Mouse (Mus musculus) limb, embryonic 10.5 days (tissue): ENCODE measurements at regions not wholly inside any gene's neighbourhood (a gene's known extent, or its start where the extent isn't known, plus 50 kb on each side); places are given as distances from the start of the nearest gene placed in this dataset.

Experiments
- DNase-seq: peaks from one replicate; pipeline ENCODE4 v3.0.0-alpha.2; 2017; ENCODE audit warnings: low spot score
- H3K27ac ChIP-seq: fragments of 300-500 bp; sonication (generic); 2 replicates; pipeline ENCODE4 v1.5.1; 2016; ENCODE audit warnings: mild to moderate bottlenecking
- H3K27me3 ChIP-seq: fragments of 300-500 bp; sonication (generic); 2 replicates; pipeline ENCODE4 v1.6.1; 2016; ENCODE audit warnings: low read depth, mild to moderate bottlenecking; ENCODE audit not compliant: poor library complexity, severe bottlenecking
- H3K36me3 ChIP-seq: fragments of 300-500 bp; sonication (generic); 2 replicates; pipeline ENCODE4 v1.6.1; 2016; ENCODE audit warnings: mild to moderate bottlenecking, moderate library complexity
- H3K4me1 ChIP-seq: fragments of 300-500 bp; sonication (generic); 2 replicates; pipeline ENCODE4 v1.6.1; 2016
- H3K4me3 ChIP-seq: fragments of 300-500 bp; sonication (generic); 2 replicates; pipeline ENCODE4 v1.5.1; 2016; ENCODE audit warnings: mild to moderate bottlenecking, moderate library complexity
- H3K9me3 ChIP-seq: fragments of 300-500 bp; sonication (generic); replicated peaks from 2 replicates; pipeline ENCODE4 v1.6.1; 2016; ENCODE audit warnings: mild to moderate bottlenecking
- WGBS: fragments of 180-500 bp; shearing (Covaris S2); methylation state at CpG from one replicate; pipeline ENCODE4 v1.1.7; 2016; 5-methylcytosine and 5-hydroxymethylcytosine counted together

DNA sequence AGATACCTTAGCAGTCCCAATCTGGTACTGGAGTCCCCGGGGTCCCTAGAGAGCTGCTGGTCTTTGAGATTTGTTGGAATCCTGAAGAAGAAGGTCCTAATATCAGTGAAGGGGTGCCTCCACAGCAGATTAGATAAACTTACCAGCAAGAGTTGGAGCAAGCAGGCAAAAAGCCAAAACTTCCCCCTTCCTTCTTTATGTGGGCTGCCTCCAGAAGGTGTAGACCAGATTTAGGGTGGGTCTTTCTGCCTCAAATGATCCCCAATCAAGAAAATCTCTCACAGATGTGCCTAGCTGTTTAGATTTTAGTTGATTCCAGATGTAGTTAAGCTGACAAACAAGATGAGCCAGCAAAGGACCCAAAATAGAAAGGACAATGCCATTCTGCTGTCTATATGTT is 90.1 kb upstream of the Hs6st1 start:
- no peaks in the 10 kb centered on the region for H3K9me3 ChIP-seq
- 87% methylated on average over 1 of the region's 1 CpGs for WGBS
- no peak for DNase-seq
- H3K4me3 ChIP-seq: no peak overlapping the region
- H3K27ac ChIP-seq: no peak overlapping the region
- no peaks in the 10 kb centered on the region for H3K27me3 ChIP-seq
- H3K4me1 ChIP-seq: peaks cover 20% of the 10 kb centered on the region
- no peaks in the 10 kb centered on the region for H3K36me3 ChIP-seq

DNA sequence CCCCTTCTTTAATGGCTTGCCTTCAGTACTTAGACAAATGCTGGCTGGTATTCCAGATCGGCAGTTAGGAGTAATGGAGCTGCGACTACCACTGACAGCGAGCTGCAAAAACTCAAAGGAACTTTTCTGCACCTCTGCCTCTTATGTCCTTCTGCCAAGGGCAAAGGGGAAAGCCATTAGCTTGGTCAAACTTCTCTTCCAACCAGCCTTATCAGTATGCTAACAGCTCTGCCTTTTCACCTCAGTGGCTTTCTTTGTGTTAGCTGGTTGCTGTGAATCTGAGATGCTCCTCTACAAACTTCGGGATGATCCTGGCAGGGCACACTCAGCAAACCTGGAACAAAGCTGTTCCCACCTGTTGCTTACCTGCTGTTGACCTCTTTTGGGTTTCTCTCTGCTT is 89.4 kb upstream of the Hs6st1 start:
- Histone ChIP-seq H3K4me3 (no peak overlapping the region), H3K36me3 (no peaks in the 10 kb centered on the region), H3K27ac (no peak overlapping the region), H3K9me3 (no peaks in the 10 kb centered on the region), H3K27me3 (no peaks in the 10 kb centered on the region), H3K4me1 (peaks cover 13% of the 10 kb centered on the region)
- DNase-seq: no peak
- 74% methylated on average over 4 of the region's 4 CpGs for WGBS

DNA sequence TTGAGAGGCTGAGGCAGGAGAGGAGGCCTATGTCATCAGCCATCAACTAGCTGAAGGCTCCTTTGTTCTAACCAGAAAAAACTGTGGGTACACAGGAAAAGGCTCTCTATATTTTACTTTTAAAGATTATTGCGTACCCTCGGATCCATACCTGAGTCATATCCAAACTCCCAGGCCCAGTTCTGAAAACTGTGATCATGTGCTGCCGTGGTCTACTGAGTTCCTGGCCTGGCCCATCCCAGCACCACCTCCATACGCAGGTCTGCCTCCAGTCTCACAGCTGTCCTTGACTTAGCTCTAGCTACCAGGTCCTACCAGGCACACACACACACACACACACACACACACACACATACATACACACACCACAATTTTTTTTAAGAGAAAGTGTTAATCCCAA is 87.0 kb upstream of the Hs6st1 start:
- H3K27ac ChIP-seq: no peak overlapping the region
- peaks cover 11% of the 10 kb centered on the region for H3K4me1 ChIP-seq
- no peaks in the 10 kb centered on the region for H3K9me3 ChIP-seq
- H3K4me3 ChIP-seq: no peak overlapping the region
- WGBS: 91% methylated on average over 4 of the region's 4 CpGs
- H3K27me3 ChIP-seq: no peaks in the 10 kb centered on the region
- DNase-seq: no peak
- no peaks in the 10 kb centered on the region for H3K36me3 ChIP-seq

DNA sequence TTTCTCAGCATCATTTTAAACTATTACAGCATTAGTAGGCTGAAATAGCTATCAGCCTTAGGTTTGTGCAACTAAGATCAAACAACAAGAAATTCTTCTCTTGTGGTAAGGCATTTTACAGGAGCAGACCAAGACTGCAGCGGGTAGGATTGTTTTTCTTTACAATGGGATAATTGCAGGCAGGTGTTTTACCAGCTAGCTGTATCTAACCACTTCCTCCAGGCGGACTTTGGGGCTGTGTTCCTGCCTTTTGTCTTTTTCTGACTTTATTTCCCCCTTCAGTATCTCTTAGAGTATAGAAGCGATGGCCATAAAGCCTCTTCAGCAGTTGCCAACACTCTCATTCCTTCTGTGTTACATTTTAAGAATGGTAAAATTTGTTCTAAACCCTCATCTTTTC is 84.8 kb upstream of the Hs6st1 start:
- no peaks in the 10 kb centered on the region for H3K36me3 ChIP-seq
- H3K27me3 ChIP-seq: no peaks in the 10 kb centered on the region
- H3K4me1 ChIP-seq: peaks cover 10% of the 10 kb centered on the region
- no peak for DNase-seq
- H3K9me3 ChIP-seq: no peaks in the 10 kb centered on the region
- no peak overlapping the region for H3K4me3 ChIP-seq
- no peak overlapping the region for H3K27ac ChIP-seq
- 74% methylated on average over 3 of the region's 3 CpGs for WGBS

DNA sequence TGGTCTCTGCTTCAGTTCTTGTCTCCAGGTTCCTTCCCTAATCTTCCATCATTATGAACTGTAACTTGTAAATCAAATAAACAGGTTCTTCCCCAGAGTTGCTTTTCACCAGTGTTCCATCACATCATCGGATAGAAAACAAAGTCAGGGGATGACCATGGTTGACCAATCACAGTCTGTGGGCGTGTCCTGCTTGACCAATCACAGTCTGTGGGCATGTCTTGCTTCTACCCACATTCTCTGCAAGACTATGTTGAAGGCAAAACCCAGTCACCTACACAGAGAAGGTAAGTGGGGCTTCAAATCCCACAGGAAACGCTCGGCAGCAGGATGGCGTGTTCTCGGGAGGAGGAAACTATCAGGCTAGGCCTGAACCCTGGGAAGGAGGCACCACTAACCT is 82.9 kb upstream of the Hs6st1 start:
- no peak overlapping the region for H3K27ac ChIP-seq
- 0 out of 2 replicates have a peak, but pooled peaks cover 5% of the 10 kb centered on the region for H3K4me1 ChIP-seq
- no peaks in the 10 kb centered on the region for H3K36me3 ChIP-seq
- WGBS: 90% methylated on average over 6 of the region's 6 CpGs
- no peaks in the 10 kb centered on the region for H3K9me3 ChIP-seq
- no peak overlapping the region for H3K4me3 ChIP-seq
- DNase-seq: no peak
- no peaks in the 10 kb centered on the region for H3K27me3 ChIP-seq

DNA sequence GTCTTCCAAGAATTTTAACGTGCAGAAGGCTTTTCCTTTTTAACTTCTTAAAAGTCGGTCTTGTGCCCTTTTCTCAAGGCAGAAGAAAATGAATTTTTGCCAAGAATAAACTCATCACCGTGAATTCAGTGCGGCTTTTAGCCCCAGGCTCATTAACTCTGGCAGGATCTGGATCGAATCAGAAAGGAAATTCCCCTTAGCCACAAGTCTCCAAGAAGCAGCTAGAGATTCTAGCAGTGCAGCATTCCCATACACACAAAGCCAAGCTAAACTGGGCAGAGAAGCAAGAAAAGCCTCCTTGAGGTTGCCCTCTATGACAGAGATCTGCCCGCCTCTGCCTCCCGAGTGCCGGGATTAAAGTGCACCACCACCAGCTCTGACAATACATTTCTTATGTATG is 81.5 kb upstream of the Hs6st1 start:
- H3K9me3 ChIP-seq: no peaks in the 10 kb centered on the region
- no peaks in the 10 kb centered on the region for H3K36me3 ChIP-seq
- H3K4me3 ChIP-seq: no peak overlapping the region
- H3K4me1 ChIP-seq: 0 out of 2 replicates have a peak, but pooled peaks cover 5% of the 10 kb centered on the region
- peak overlapping the region; percentile 8; the same call in 1 of the 2 replicates for H3K27ac ChIP-seq
- WGBS: 71% methylated on average over 8 of the region's 8 CpGs
- H3K27me3 ChIP-seq: no peaks in the 10 kb centered on the region
- DNase-seq: no peak

DNA sequence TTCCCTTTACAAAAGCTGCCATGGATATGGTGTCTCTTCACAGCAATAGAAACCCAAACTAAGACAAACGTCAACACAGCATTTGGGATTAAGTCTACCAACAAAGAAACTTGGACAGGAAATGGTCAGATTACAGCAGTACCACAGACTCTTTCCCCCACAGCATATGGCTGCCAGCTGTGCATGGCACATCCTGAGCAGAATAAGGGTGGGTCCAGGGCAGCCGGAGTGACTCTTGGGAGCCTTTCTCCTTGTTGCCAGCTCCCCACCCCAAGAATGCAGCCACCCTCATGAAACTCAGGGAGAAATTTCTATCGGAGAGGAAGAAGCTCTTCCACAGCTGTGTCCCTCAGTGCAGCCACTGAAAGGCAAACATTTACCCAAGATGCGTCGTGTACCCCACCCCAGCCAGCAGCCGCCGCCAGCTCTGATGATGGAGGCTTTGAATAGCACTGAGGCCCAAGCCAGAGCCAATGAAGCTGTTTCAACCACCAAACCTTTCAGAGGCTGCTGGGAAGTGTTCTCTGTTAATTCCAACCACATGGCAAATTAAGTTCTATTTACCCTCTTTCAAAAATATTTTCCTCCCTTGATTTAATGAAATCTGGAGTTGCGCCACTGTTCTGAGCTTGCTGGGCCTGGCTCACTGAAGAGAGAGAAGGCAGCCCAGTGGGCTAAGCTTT is 75.8 kb upstream of the Hs6st1 start:
- DNase-seq: no peak
- Histone ChIP-seq H3K36me3 (no peaks in the 10 kb centered on the region), H3K27ac (peak overlapping the region; percentile 61), H3K27me3 (no peaks in the 10 kb centered on the region), H3K9me3 (no peaks in the 10 kb centered on the region), H3K4me1 (peaks cover 18% of the 10 kb centered on the region), H3K4me3 (no peak overlapping the region)
- 82% methylated on average over 8 of the region's 8 CpGs for WGBS

DNA sequence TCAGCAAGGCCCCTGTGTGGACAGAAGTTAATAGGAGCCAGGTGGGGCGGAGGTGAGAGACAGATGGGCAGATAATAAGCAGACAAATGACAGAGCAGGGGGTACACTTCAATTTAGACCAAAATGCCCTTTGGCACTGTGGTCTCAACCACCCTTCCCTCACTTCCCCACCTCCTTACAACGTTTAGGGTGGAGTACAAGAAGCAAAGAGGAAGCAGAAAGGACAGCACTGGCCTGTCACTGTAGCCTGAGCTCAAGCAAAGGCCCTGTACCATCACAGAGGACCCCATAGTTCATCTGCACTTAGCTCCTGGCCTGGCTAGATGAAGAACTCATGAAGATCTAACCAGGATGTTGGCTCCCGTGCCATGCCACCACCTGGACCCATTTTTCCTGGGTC is 75.3 kb upstream of the Hs6st1 start:
- H3K27me3 ChIP-seq: no peaks in the 10 kb centered on the region
- H3K4me3 ChIP-seq: no peak overlapping the region
- peaks cover 18% of the 10 kb centered on the region for H3K4me1 ChIP-seq
- H3K27ac ChIP-seq: peak overlapping the region; percentile 61
- WGBS: 46% methylated on average over 3 of the region's 3 CpGs
- no peaks in the 10 kb centered on the region for H3K9me3 ChIP-seq
- DNase-seq: no peak
- H3K36me3 ChIP-seq: no peaks in the 10 kb centered on the region

DNA sequence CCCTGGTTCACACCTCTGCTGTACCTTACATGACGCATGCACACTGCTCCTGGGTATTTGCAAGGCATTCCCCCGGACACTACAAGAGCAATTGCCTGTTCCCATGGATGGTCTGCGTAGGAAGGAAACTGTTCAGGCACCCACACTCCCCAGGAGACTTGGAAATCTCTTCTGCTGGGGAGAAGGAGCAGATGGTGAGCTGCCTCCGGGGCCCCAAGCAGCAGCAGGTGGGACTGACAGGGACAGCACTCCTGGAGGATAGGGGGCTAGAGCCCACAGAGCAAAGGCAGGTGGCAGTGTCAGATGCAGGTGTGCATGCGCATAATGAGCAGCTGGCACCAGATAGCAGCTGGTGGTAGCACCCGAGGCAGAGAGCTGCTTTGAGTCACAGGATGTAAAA is 72.5 kb upstream of the Hs6st1 start:
- Histone ChIP-seq H3K27ac (no peak overlapping the region), H3K4me3 (no peak overlapping the region), H3K4me1 (peaks cover 18% of the 10 kb centered on the region), H3K27me3 (no peaks in the 10 kb centered on the region), H3K36me3 (no peaks in the 10 kb centered on the region), H3K9me3 (no peaks in the 10 kb centered on the region)
- DNase-seq: no peak
- 76% methylated on average over 6 of the region's 6 CpGs for WGBS

DNA sequence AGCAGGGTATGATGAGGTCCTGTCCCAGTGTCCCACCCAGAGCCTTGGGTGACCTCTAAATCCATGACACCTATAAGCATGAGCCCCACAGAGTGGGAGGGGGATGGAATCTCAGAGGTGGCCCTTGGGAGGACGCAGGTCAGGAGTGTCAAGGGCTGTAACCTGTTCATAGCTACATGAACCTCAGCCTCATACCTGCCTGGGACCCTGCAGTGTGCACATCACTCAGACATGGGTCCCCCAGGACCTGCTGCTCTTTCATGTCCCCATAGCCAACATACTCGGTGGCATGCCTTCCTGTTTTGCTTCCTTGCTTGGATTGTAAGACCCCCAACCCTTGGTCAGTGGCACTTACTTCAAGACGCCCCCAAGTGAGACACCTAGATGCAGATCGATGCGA is 66.9 kb upstream of the Hs6st1 start:
- Histone ChIP-seq H3K36me3 (no peaks in the 10 kb centered on the region), H3K27ac (no peak overlapping the region), H3K4me1 (peaks cover 6% of the 10 kb centered on the region; the same call in 1 of the 2 replicates), H3K4me3 (no peak overlapping the region), H3K9me3 (no peaks in the 10 kb centered on the region), H3K27me3 (no peaks in the 10 kb centered on the region)
- WGBS: 91% methylated on average over 5 of the region's 5 CpGs
- DNase-seq: no peak

DNA sequence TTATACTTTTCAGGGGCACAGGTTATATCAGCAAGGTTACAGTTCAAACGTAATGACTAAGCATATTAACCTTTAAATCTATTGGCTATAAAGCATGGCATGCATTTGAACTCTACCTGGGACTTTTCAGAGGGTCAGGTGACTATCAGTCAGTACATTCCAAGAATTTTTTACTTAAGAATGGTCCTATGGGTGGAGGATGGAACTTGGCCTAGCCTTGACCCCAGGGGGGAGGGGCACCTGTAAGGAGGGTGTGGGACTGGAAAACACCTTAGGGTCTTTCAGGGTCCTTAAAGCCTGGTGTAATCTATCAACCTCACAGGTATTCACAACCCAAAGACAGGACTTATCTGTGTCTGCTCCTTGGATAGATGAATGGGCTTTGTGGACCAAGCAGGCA is 66.4 kb upstream of the Hs6st1 start:
- 87% methylated on average over 1 of the region's 1 CpGs for WGBS
- Histone ChIP-seq H3K27ac (no peak overlapping the region), H3K36me3 (no peaks in the 10 kb centered on the region), H3K27me3 (no peaks in the 10 kb centered on the region), H3K4me3 (no peak overlapping the region), H3K9me3 (no peaks in the 10 kb centered on the region), H3K4me1 (peaks cover 6% of the 10 kb centered on the region; the same call in 1 of the 2 replicates)
- DNase-seq: no peak

DNA sequence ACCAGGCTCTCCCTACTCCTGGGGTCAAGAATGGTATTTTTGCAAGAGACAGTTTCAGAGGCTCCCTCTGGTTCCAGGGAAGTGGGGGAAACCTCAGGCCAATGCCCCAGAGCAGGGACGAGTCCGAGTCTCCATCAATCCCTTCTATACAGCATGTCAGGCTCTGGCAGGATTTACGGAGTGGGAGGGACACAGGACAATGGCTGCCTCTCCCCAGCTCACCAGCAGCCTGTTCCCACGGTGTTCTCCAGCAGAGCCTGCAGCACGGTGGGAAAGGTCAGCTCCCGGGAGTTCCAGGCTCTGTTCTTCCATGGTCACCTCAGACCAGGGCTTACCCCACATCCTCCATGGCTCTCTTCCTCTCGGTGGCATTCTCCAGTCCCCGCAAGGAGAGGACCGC is 64.6 kb upstream of the Hs6st1 start:
- H3K36me3 ChIP-seq: no peaks in the 10 kb centered on the region
- WGBS: 38% methylated on average over 9 of the region's 9 CpGs
- H3K9me3 ChIP-seq: no peaks in the 10 kb centered on the region
- H3K4me1 ChIP-seq: peaks cover 6% of the 10 kb centered on the region; the same call in 1 of the 2 replicates
- peak overlapping the region; percentile 38; the same call in 1 of the 2 replicates for H3K27ac ChIP-seq
- no peak for DNase-seq
- H3K4me3 ChIP-seq: no peak overlapping the region
- H3K27me3 ChIP-seq: no peaks in the 10 kb centered on the region

DNA sequence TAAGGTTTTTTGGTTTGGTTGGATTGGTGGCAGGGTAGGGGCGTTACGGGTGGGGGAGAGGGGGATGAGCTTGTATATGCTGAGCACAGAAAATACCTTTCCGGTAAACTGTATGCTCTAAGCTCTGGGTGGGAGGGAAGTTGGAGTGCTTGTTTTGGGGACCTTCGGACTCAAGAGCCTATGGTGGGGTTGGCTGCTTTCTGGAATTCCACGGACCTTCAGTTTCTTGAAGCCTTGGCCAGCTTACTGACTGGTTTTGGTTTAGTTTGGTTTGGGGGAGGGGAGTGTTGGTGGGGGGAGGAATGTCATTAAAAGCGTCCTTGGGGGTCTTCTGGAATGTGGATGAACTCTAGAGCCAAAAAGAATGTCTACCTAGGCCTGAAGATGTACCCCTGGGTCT is 59.6 kb upstream of the Hs6st1 start:
- Histone ChIP-seq H3K4me3 (no peak overlapping the region), H3K36me3 (no peaks in the 10 kb centered on the region), H3K4me1 (peaks cover 6% of the 10 kb centered on the region), H3K9me3 (no peaks in the 10 kb centered on the region), H3K27me3 (no peaks in the 10 kb centered on the region), H3K27ac (no peak overlapping the region)
- WGBS: 89% methylated on average over 6 of the region's 6 CpGs
- DNase-seq: no peak
